Comparison of ENCODE assay signal across 9 mouse cellular contexts in the genomic region with DNA sequence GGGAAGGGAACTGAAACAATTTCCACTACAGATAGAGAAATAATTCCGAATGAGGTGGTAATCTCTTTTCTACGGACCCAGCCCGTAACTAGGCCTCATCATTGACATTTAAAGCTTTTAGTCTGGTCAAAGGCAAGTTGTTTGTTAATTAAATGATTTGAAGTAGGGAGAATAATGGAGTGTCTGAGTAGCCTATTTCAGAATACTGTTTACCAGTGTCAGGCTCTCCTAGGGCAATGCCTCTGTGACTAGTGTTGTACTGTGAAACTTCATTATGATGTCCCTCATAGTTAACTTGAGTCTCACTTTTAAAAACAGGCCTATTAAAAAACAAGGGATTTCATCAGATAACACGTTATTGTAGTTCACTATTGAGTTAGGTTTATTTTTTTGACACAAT. TPM values are rescaled to one million over a fixed set of nuclear protein-coding genes. Genes with fewer than 3 reads are reported as not detected.
DNase-seq lines count a peak whose midpoint lies in the region; ATAC-seq and TF ChIP-seq lines count a peak whose summit lies in the region.
"Had no signal": no experiment of that assay in that cellular context is flagged by ENCODE, and none has a peak within 500 bp of the region (broad histone marks: within the 10 kb centered on the region; RNA-seq: fewer than 3 reads in every experiment).

No protein-coding gene starts in this region.

- ATAC-seq in lung, embryonic 16.5 days (ENCODE audit: low read depth) = no peak
- no peak for ATAC-seq in embryonic facial prominence, embryonic 15.5 days (ENCODE audit: insufficient number of reproducible peaks, low FRiP score, low TSS enrichment, low read depth)
- ATAC-seq in intestine, postnatal 0 days = no peak
- no peak for ATAC-seq in monocyte, adult 5-6 weeks (replicated peaks; ENCODE audit: insufficient number of reproducible peaks, low FRiP score, low TSS enrichment, poor library complexity, severe bottlenecking)

- peak overlapping the region; percentile 79 for H3K4me2 ChIP-seq in lung, embryonic 16.5 days (ENCODE audit: low read depth, low read length)
- H3K4me2 ChIP-seq in embryonic facial prominence, embryonic 15.5 days (replicated peaks) = peak overlapping the region; percentile 57
- peak overlapping the region; percentile 78 for H3K4me2 ChIP-seq in intestine, postnatal 0 days (replicated peaks; ENCODE audit: low read depth)

- 0% methylated on average over 4 of the region's 4 CpGs for WGBS in lung, embryonic 16.5 days
- under 1% methylated on average over 4 of the region's 4 CpGs for WGBS in embryonic facial prominence, embryonic 15.5 days
- 0% methylated on average over 4 of the region's 4 CpGs for WGBS in intestine, postnatal 0 days
- WGBS in small intestine, adult 2 months = 2% methylated on average over 4 of the region's 4 CpGs

- no peak for DNase-seq in lung, postnatal 4 days
- DNase-seq in frontal cortex, postnatal 10 days (ENCODE audit: low spot score in 2 of 2) = no peak
- DNase-seq in layer of hippocampus, postnatal 36 days = no peak
- DNase-seq: cerebellum, adult 11 months had no signal

- H3K27me3 ChIP-seq in lung, embryonic 16.5 days (ENCODE audit: control insufficient read depth, insufficient read depth, low read depth, low read length) = no peaks in the 10 kb centered on the region
- H3K27me3 ChIP-seq in embryonic facial prominence, embryonic 15.5 days = no peaks in the 10 kb centered on the region
- H3K27me3 ChIP-seq in intestine, postnatal 0 days (replicated peaks; ENCODE audit: control insufficient read depth, insufficient read depth, low read length) = no peaks in the 10 kb centered on the region
- H3K27me3 ChIP-seq in small intestine, adult 2 months (ENCODE audit: control insufficient read depth, insufficient read depth, low read length) = no peaks in the 10 kb centered on the region

- peak overlapping the region; percentile 99 for H3K27ac ChIP-seq in lung, embryonic 16.5 days (ENCODE audit: low read length)
- peak overlapping the region; percentile 98 for H3K27ac ChIP-seq in embryonic facial prominence, embryonic 15.5 days (replicated peaks)
- peak overlapping the region; percentile 98; the same call in 1 of the 2 replicates for H3K27ac ChIP-seq in intestine, postnatal 0 days (ENCODE audit: low read depth, low read length)
- peak overlapping the region; percentile 83 for H3K27ac ChIP-seq in small intestine, adult 2 months (ENCODE audit: insufficient read depth, low read depth, low read length)

- TF ChIP-seq POLR2A in small intestine, adult 2 months (IDR thresholded peaks at IDR 0.05; ENCODE audit: low read depth, low read length) = no peak

- peak overlapping the region; percentile 64 for H3K4me3 ChIP-seq in lung, embryonic 16.5 days (ENCODE audit: low read length)
- H3K4me3 ChIP-seq in embryonic facial prominence, embryonic 15.5 days (replicated peaks) = peak overlapping the region; percentile 87
- peak overlapping the region; percentile 92 for H3K4me3 ChIP-seq in intestine, postnatal 0 days (ENCODE audit: low read depth, low read length)
- peak overlapping the region; percentile 78 for H3K4me3 ChIP-seq in small intestine, adult 2 months (ENCODE audit: low read depth, low read length)

- no peaks in the 10 kb centered on the region for H3K36me3 ChIP-seq in lung, embryonic 16.5 days (ENCODE audit: control insufficient read depth, insufficient read depth, low read length)
- H3K36me3 ChIP-seq in embryonic facial prominence, embryonic 15.5 days = no peaks in the 10 kb centered on the region
- no peaks in the 10 kb centered on the region for H3K36me3 ChIP-seq in intestine, postnatal 0 days (ENCODE audit: control insufficient read depth, insufficient read depth)
- H3K36me3 ChIP-seq in small intestine, adult 2 months (ENCODE audit: control insufficient read depth, insufficient read depth, low read length) = 0 out of 2 replicates have a peak, but pooled peaks cover 2% of the 10 kb centered on the region

- TF ChIP-seq CTCF in intestine, postnatal 0 days (IDR thresholded peaks at IDR 0.05; ENCODE audit: low read depth) = no peak
- no peak for TF ChIP-seq CTCF in small intestine, adult 2 months (IDR thresholded peaks at IDR 0.05; ENCODE audit: extremely low read depth, insufficient read length, insufficient replicate concordance, low read depth, low read length)

- H3K4me1 ChIP-seq in lung, embryonic 16.5 days (replicated peaks; ENCODE audit: control insufficient read depth, insufficient read depth, low read length) = peaks cover 14% of the 10 kb centered on the region
- peaks cover 9% of the 10 kb centered on the region for H3K4me1 ChIP-seq in embryonic facial prominence, embryonic 15.5 days
- no peaks in the 10 kb centered on the region for H3K4me1 ChIP-seq in intestine, postnatal 0 days (replicated peaks; ENCODE audit: control insufficient read depth, insufficient read depth, low read length)
- H3K4me1 ChIP-seq in small intestine, adult 2 months (ENCODE audit: control insufficient read depth, insufficient read depth, insufficient read length, low read length) = no peaks in the 10 kb centered on the region

- H3K9me3 ChIP-seq in lung, embryonic 16.5 days (ENCODE audit: control insufficient read depth, low read length) = no peaks in the 10 kb centered on the region
- H3K9me3 ChIP-seq in embryonic facial prominence, embryonic 15.5 days (replicated peaks) = no peaks in the 10 kb centered on the region
- H3K9me3 ChIP-seq in intestine, postnatal 0 days (ENCODE audit: control insufficient read depth) = no peaks in the 10 kb centered on the region

- H3K9ac ChIP-seq in lung, embryonic 16.5 days (ENCODE audit: low read length) = peak overlapping the region; percentile 83
- peak overlapping the region; percentile 86 for H3K9ac ChIP-seq in embryonic facial prominence, embryonic 15.5 days
- H3K9ac ChIP-seq in intestine, postnatal 0 days (ENCODE audit: low read depth, low read length) = peak overlapping the region; percentile 94

RNA-seq across cellular contexts. Expression of a gene that starts 1.1 kb away (rescaled TPM):
- polyA plus RNA-seq in lung, embryonic 16.5 days (2015; fragmentation: Nextera tagmentation; extraction: Ambion mirVana) = 133 and 146 TPM in 2 replicates
- polyA plus RNA-seq in embryonic facial prominence, embryonic 15.5 days (2015; fragmentation: Nextera tagmentation; extraction: Ambion mirVana) = 172 and 181 TPM in 2 replicates
- polyA plus RNA-seq in intestine, postnatal 0 days (2015; fragmentation: Nextera tagmentation; extraction: Ambion mirVana) = 102 and 111 TPM in 2 replicates
- 5.7 and 13.6 TPM in 2 replicates for polyA plus RNA-seq in small intestine, adult 2 months (2012; rRNA removed)
- 48.6 to 59.6 TPM (median 49.9 TPM) in 3 replicates for total RNA-seq in monocyte, adult 5-6 weeks (2017)
- total RNA-seq in layer of hippocampus, postnatal 36 days (2021) = 100 to 1,000 TPM; 131 to 135 TPM

RNA-seq across cellular contexts. Expression of a gene that starts 1.1 kb away (rescaled TPM):
- 104 and 121 TPM in 2 replicates for polyA plus RNA-seq in lung, embryonic 16.5 days (2015; fragmentation: Nextera tagmentation; extraction: Ambion mirVana)
- 142 and 154 TPM in 2 replicates for polyA plus RNA-seq in embryonic facial prominence, embryonic 15.5 days (2015; fragmentation: Nextera tagmentation; extraction: Ambion mirVana)
- 250 and 257 TPM in 2 replicates for polyA plus RNA-seq in intestine, postnatal 0 days (2015; fragmentation: Nextera tagmentation; extraction: Ambion mirVana)
- polyA plus RNA-seq in small intestine, adult 2 months (2012; rRNA removed) = 53.0 and 72.3 TPM in 2 replicates
- total RNA-seq in monocyte, adult 5-6 weeks (2017) = 93.9 to 122 TPM (median 116 TPM) in 3 replicates
- 100 to 1,000 TPM; 162 to 169 TPM for total RNA-seq in layer of hippocampus, postnatal 36 days (2021)

RNA-seq across cellular contexts. Expression of a gene that starts 45.5 kb away (rescaled TPM):
- not detected in 2 replicates for polyA plus RNA-seq in lung, embryonic 16.5 days (2015; fragmentation: Nextera tagmentation; extraction: Ambion mirVana)
- polyA plus RNA-seq in embryonic facial prominence, embryonic 15.5 days (2015; fragmentation: Nextera tagmentation; extraction: Ambion mirVana) = 1.4 TPM in 1 of 2 replicates, not detected in the other
- not detected in 2 replicates for polyA plus RNA-seq in intestine, postnatal 0 days (2015; fragmentation: Nextera tagmentation; extraction: Ambion mirVana)
- 1.4 TPM in 1 of 2 replicates, not detected in the other for polyA plus RNA-seq in small intestine, adult 2 months (2012; rRNA removed)
- total RNA-seq in monocyte, adult 5-6 weeks (2017) = not detected in 3 replicates
- 1 to 10 TPM; 4.5 to 7.7 TPM for total RNA-seq in layer of hippocampus, postnatal 36 days (2021)
